Mouse (Mus musculus) hindbrain, embryonic 10.5 days (tissue): ENCODE measurements around the gene Igfbp5. TPM values are rescaled to one million over a fixed set of nuclear protein-coding genes. Genes with fewer than 3 reads are reported as not detected.

ENCODE experiments used
- DNase-seq: peaks from one replicate; pipeline ENCODE4 v3.0.0-alpha.2; 2017; ENCODE audit warnings: low spot score
- H3K27ac ChIP-seq: fragments of 300-500 bp; sonication (generic); 2 replicates; pipeline ENCODE4 v1.5.1; 2016; ENCODE audit warnings: mild to moderate bottlenecking, moderate library complexity
- H3K27me3 ChIP-seq: fragments of 300-500 bp; sonication (generic); 2 replicates; pipeline ENCODE4 v1.6.1; 2016; ENCODE audit warnings: mild to moderate bottlenecking; ENCODE audit not compliant: poor library complexity, insufficient read depth, severe bottlenecking
- H3K36me3 ChIP-seq: fragments of 300-500 bp; sonication (generic); 2 replicates; pipeline ENCODE4 v1.6.1; 2016; ENCODE audit warnings: mild to moderate bottlenecking, moderate library complexity
- H3K4me1 ChIP-seq: fragments of 300-500 bp; sonication (generic); replicated peaks from 2 replicates; pipeline ENCODE4 v1.6.1; 2016; ENCODE audit warnings: mild to moderate bottlenecking
- H3K4me3 ChIP-seq: fragments of 300-500 bp; sonication (generic); 2 replicates; pipeline ENCODE4 v1.5.1; 2016; ENCODE audit warnings: mild to moderate bottlenecking, moderate library complexity
- H3K9me3 ChIP-seq: fragments of 300-500 bp; sonication (generic); 2 replicates; pipeline ENCODE4 v1.6.1; 2016; ENCODE audit warnings: mild to moderate bottlenecking, moderate library complexity
- WGBS: fragments of 180-500 bp; shearing (Covaris S2); methylation state at CpG from one replicate; pipeline ENCODE4 v1.1.7; 2016; 5-methylcytosine and 5-hydroxymethylcytosine counted together
- polyA plus RNA-seq: library from polyadenylated mRNA; unstranded; fragments of >200 nt; fragmentation: Nextera tagmentation; extraction: Ambion mirVana; gene quantifications from 2 replicates; pipeline ENCODE4 v1.2.1, GENCODE M21; 2016

The Igfbp5 gene
- polyA plus RNA-seq, 1 experiment from 2014 or later, result 35.4 TPM

GRCm38 (mm10) chr1:72827411-72828315 is 47.0 kb downstream of the Igfbp5 start:
- peak overlapping the region; percentile 83 for H3K4me3 ChIP-seq
- WGBS, result 26% methylated on average over 12 of the region's 12 CpGs
- H3K9me3 ChIP-seq, result 0 out of 2 replicates have a peak, but pooled peaks cover 4% of the 10 kb centered on the region
- peaks cover 63% of the 10 kb centered on the region for H3K4me1 ChIP-seq
- peaks cover 49% of the 10 kb centered on the region for H3K36me3 ChIP-seq
- peaks cover 3% of the 10 kb centered on the region for H3K27me3 ChIP-seq
- no peak for DNase-seq
- peak overlapping the region; percentile 94 for H3K27ac ChIP-seq

GRCm38 (mm10) chr1:72826931-72827330 is 47.8 kb downstream of the Igfbp5 start:
- Histone ChIP-seq H3K4me1 (peaks cover 60% of the 10 kb centered on the region), H3K9me3 (0 out of 2 replicates have a peak, but pooled peaks cover 4% of the 10 kb centered on the region), H3K27ac (peak overlapping the region; percentile 94), H3K4me3 (peak overlapping the region; percentile 83), H3K27me3 (peaks cover 10% of the 10 kb centered on the region), H3K36me3 (peaks cover 42% of the 10 kb centered on the region)
- DNase-seq, result no peak
- WGBS, result 1% methylated on average over 7 of the region's 7 CpGs

GRCm38 (mm10) chr1:72826446-72826845 is 48.2 kb downstream of the Igfbp5 start:
- Histone ChIP-seq H3K27me3 (peaks cover 15% of the 10 kb centered on the region), H3K27ac (peak overlapping the region; percentile 94), H3K4me3 (peak overlapping the region; percentile 83), H3K9me3 (0 out of 2 replicates have a peak, but pooled peaks cover 4% of the 10 kb centered on the region), H3K36me3 (peaks cover 38% of the 10 kb centered on the region), H3K4me1 (peaks cover 60% of the 10 kb centered on the region)
- 0% methylated on average over 6 of the region's 6 CpGs for WGBS
- peak; percentile 66 for DNase-seq

GRCm38 (mm10) chr1:72825921-72826320 is 48.8 kb downstream of the Igfbp5 start:
- Histone ChIP-seq H3K27ac (peak overlapping the region; percentile 94), H3K9me3 (0 out of 2 replicates have a peak, but pooled peaks cover 4% of the 10 kb centered on the region), H3K4me1 (peaks cover 60% of the 10 kb centered on the region), H3K36me3 (peaks cover 32% of the 10 kb centered on the region), H3K27me3 (peaks cover 20% of the 10 kb centered on the region), H3K4me3 (peak overlapping the region; percentile 83)
- DNase-seq, result no peak
- 2% methylated on average over 4 of the region's 4 CpGs for WGBS

- Histone ChIP-seq H3K36me3 (peaks cover 26% of the 10 kb centered on the region), H3K27ac (peak overlapping the region; percentile 94), H3K4me3 (peak overlapping the region; percentile 83), H3K9me3 (0 out of 2 replicates have a peak, but pooled peaks cover under 1% of the 10 kb centered on the region), H3K4me1 (peaks cover 60% of the 10 kb centered on the region), H3K27me3 (peaks cover 20% of the 10 kb centered on the region)
- DNase-seq, result peak; percentile 64
- under 1% methylated on average over 20 of the region's 20 CpGs for WGBS
These were observed 49.4 kb downstream of the Igfbp5 start for GRCm38 (mm10) chr1:72825286-72825685.

GRCm38 (mm10) chr1:72824707-72825101 is 50.0 kb downstream of the Igfbp5 start:
- Histone ChIP-seq H3K4me3 (peak overlapping the region; percentile 83), H3K9me3 (no peaks in the 10 kb centered on the region), H3K27me3 (peaks cover 20% of the 10 kb centered on the region), H3K27ac (peak overlapping the region; percentile 94), H3K36me3 (peaks cover 20% of the 10 kb centered on the region), H3K4me1 (peaks cover 54% of the 10 kb centered on the region)
- WGBS, result under 1% methylated on average over 37 of the region's 37 CpGs
- DNase-seq, result no peak

- Histone ChIP-seq H3K4me3 (peak within 1 kb of the TSS; percentile 83), H3K4me1 (peaks cover 54% of the 10 kb centered on the region), H3K27ac (peak within 1 kb of the TSS; percentile 94), H3K9me3 (no peaks in the 10 kb centered on the region), H3K36me3 (peaks cover 13% of the 10 kb centered on the region), H3K27me3 (peaks cover 23% of the 10 kb centered on the region)
- peak; percentile 81 for DNase-seq
- WGBS, result under 1% methylated on average over 54 of the region's 58 CpGs
These were observed 50.7 kb downstream of the Igfbp5 start, which contains the start of gene Igfbp2 for GRCm38 (mm10) chr1:72823751-72824706. Gene Igfbp2, plus strand, starts transcription at chr1:72824503.

GRCm38 (mm10) chr1:72822893-72823292 is 51.8 kb downstream of the Igfbp5 start:
- H3K27me3 ChIP-seq, result peaks cover 25% of the 10 kb centered on the region
- no peak for DNase-seq
- H3K9me3 ChIP-seq, result no peaks in the 10 kb centered on the region
- peak overlapping the region; percentile 94 for H3K27ac ChIP-seq
- H3K4me3 ChIP-seq, result no peak overlapping the region
- H3K4me1 ChIP-seq, result peaks cover 50% of the 10 kb centered on the region
- 65% methylated on average over 10 of the region's 10 CpGs for WGBS
- peaks cover 2% of the 10 kb centered on the region for H3K36me3 ChIP-seq

- no peak for DNase-seq
- Histone ChIP-seq H3K27me3 (peaks cover 25% of the 10 kb centered on the region), H3K27ac (no peak overlapping the region), H3K36me3 (no peaks in the 10 kb centered on the region), H3K9me3 (no peaks in the 10 kb centered on the region), H3K4me1 (peaks cover 28% of the 10 kb centered on the region), H3K4me3 (no peak overlapping the region)
- WGBS, result 81% methylated on average over 6 of the region's 6 CpGs
These were observed 54.7 kb downstream of the Igfbp5 start for GRCm38 (mm10) chr1:72819995-72820394.

GRCm38 (mm10) chr1:72815616-72816015 is 59.1 kb downstream of the Igfbp5 start:
- Histone ChIP-seq H3K27ac (peak overlapping the region; percentile 56), H3K9me3 (peaks cover 8% of the 10 kb centered on the region; the same call in 1 of the 2 replicates), H3K27me3 (peaks cover 5% of the 10 kb centered on the region; the same call in 1 of the 2 replicates), H3K4me3 (no peak overlapping the region), H3K4me1 (peaks cover 34% of the 10 kb centered on the region), H3K36me3 (0 out of 2 replicates have a peak, but pooled peaks cover 6% of the 10 kb centered on the region)
- no peak for DNase-seq
- 89% methylated on average over 3 of the region's 3 CpGs for WGBS

- Histone ChIP-seq H3K27ac (peak overlapping the region; percentile 56), H3K4me1 (peaks cover 34% of the 10 kb centered on the region), H3K36me3 (0 out of 2 replicates have a peak, but pooled peaks cover 6% of the 10 kb centered on the region), H3K27me3 (peaks cover 5% of the 10 kb centered on the region; the same call in 1 of the 2 replicates), H3K9me3 (peaks cover 11% of the 10 kb centered on the region; the same call in 1 of the 2 replicates), H3K4me3 (no peak overlapping the region)
- DNase-seq, result no peak
- 70% methylated on average over 5 of the region's 5 CpGs for WGBS
These were observed 59.5 kb downstream of the Igfbp5 start for GRCm38 (mm10) chr1:72815184-72815583.
